Mouse (Mus musculus) CH12.LX (cell line): Measurements from ENCODE around the gene Clic4. TPM values are rescaled to one million over a fixed set of nuclear protein-coding genes. Genes with fewer than 3 reads are reported as not detected.

ENCODE experiments used
- DNase-seq: peaks from one replicate; pipeline ENCODE4 v3.0.0-alpha.2; 2013; ENCODE audit errors: extremely low read depth
- H3K27ac ChIP-seq: 2 replicates; pipeline ENCODE4 v1.5.1; 2012; ENCODE audit warnings: low read depth, mild to moderate bottlenecking, control low read depth, moderate library complexity; ENCODE audit not compliant: insufficient read depth
- H3K27me3 ChIP-seq: replicated peaks from 2 replicates; pipeline ENCODE3; 2012; ENCODE audit warnings: inconsistent platforms
- H3K36me3 ChIP-seq, 2 experiments: replicated peaks in 1 of 2; 2 replicates each; pipeline versions ENCODE3 to v1.6.1; 2012; ENCODE audit warnings: inconsistent platforms in 1 of 2, low read length in 1 of 2, mild to moderate bottlenecking in 1 of 2, mixed read lengths in 1 of 2, moderate library complexity in 1 of 2; ENCODE audit not compliant: control insufficient read depth in 1 of 2, insufficient read depth in 1 of 2
- H3K4me1 ChIP-seq, 2 experiments: 2 replicates each; pipeline ENCODE4 v1.6.1; 2012; ENCODE audit warnings: inconsistent platforms in 1 of 2, moderate library complexity in 1 of 2; ENCODE audit not compliant: insufficient read depth in 2 of 2, control insufficient read depth in 1 of 2
- H3K4me2 ChIP-seq: 2 replicates; pipeline ENCODE4 v1.6.1; 2012; ENCODE audit warnings: low read depth, mild to moderate bottlenecking, control low read depth; ENCODE audit not compliant: poor library complexity, insufficient read depth, severe bottlenecking
- H3K4me3 ChIP-seq, 3 experiments: fragments of 150-350 bp in 1 of 3; sonication (generic) in 1 of 3; replicated peaks in 1 of 3; 2 replicates each; pipeline versions ENCODE3 to v1.5.1; 2011 to 2012; ENCODE audit warnings: low read depth in 2 of 3, low read length in 2 of 3, mild to moderate bottlenecking in 2 of 3, moderate library complexity in 2 of 3, control low read depth in 1 of 3, improper control_type of control experiment in 1 of 3, inconsistent platforms in 1 of 3, mixed read lengths in 1 of 3; ENCODE audit not compliant: poor library complexity in 1 of 3
- H3K79me2 ChIP-seq: replicated peaks from 2 replicates; pipeline ENCODE4 v1.6.1; 2012; ENCODE audit warnings: mild to moderate bottlenecking, moderate library complexity; ENCODE audit not compliant: control insufficient read depth, poor library complexity, insufficient read depth, severe bottlenecking; ENCODE audit errors: extremely low read depth
- H3K9ac ChIP-seq: 2 replicates; pipeline ENCODE4 v1.6.1; 2012; ENCODE audit warnings: low read depth, mild to moderate bottlenecking, control low read depth, moderate library complexity; ENCODE audit not compliant: insufficient read depth
- H3K9me3 ChIP-seq: replicated peaks from 2 replicates; pipeline ENCODE3; 2012; ENCODE audit warnings: low read length, inconsistent platforms, mixed read lengths
- BHLHE40 ChIP-seq: IDR thresholded peaks from 2 replicates; pipeline ENCODE4 v1.6.1; 2011; ENCODE audit warnings: mild to moderate bottlenecking, low read depth, low read length, improper control_type of control experiment
- CHD2 ChIP-seq: IDR thresholded peaks from 2 replicates; pipeline ENCODE4 v1.6.1; 2011; ENCODE audit warnings: low read length, improper control_type of control experiment
- CTCF ChIP-seq, 2 experiments: IDR thresholded peaks in 1 of 2; conservative IDR thresholded peaks in 1 of 2; 2 replicates each; pipeline ENCODE4 v1.5.1; 2011 to 2012; ENCODE audit warnings: low read depth in 2 of 2, low read length in 2 of 2, improper control_type of control experiment in 1 of 2, inconsistent platforms in 1 of 2, mild to moderate bottlenecking in 1 of 2, moderate library complexity in 1 of 2
- E2F4 ChIP-seq: IDR thresholded peaks from 2 replicates; pipeline ENCODE4 v1.6.1; 2011; ENCODE audit warnings: low read depth, low read length, improper control_type of control experiment; ENCODE audit not compliant: insufficient replicate concordance
- EP300 ChIP-seq: IDR thresholded peaks from 2 replicates; pipeline ENCODE4 v1.6.1; 2011; ENCODE audit warnings: low read length, improper control_type of control experiment
- GABPA ChIP-seq: IDR thresholded peaks from 2 replicates; pipeline ENCODE4 v1.6.1; 2012; ENCODE audit warnings: low read depth, low read length, improper control_type of control experiment, inconsistent platforms; ENCODE audit not compliant: insufficient replicate concordance
- HCFC1 ChIP-seq: IDR thresholded peaks from 2 replicates; pipeline ENCODE4 v1.6.1; 2012; ENCODE audit warnings: low read depth, mild to moderate bottlenecking, inconsistent platforms, low read length, improper control_type of control experiment
- IRF4 ChIP-seq: IDR thresholded peaks from 2 replicates; pipeline ENCODE4 v1.6.1; 2014; ENCODE audit warnings: low read depth, mild to moderate bottlenecking, inconsistent platforms, low read length, improper control_type of control experiment
- JUN ChIP-seq: IDR thresholded peaks from 2 replicates; pipeline ENCODE4 v1.6.1; 2011; ENCODE audit warnings: low read depth, mild to moderate bottlenecking, low read length, improper control_type of control experiment, moderate library complexity; ENCODE audit not compliant: insufficient read depth
- MAX ChIP-seq: IDR thresholded peaks from 2 replicates; pipeline ENCODE4 v1.6.1; 2011; ENCODE audit warnings: low read length, improper control_type of control experiment
- MAZ ChIP-seq: IDR thresholded peaks from 2 replicates; pipeline ENCODE4 v1.6.1; 2012; ENCODE audit warnings: low read depth, mild to moderate bottlenecking, inconsistent platforms, low read length, improper control_type of control experiment, moderate library complexity
- MEF2A ChIP-seq: IDR thresholded peaks from 2 replicates; pipeline ENCODE4 v1.6.1; 2014; ENCODE audit warnings: low read depth, mild to moderate bottlenecking, inconsistent platforms, low read length, improper control_type of control experiment, borderline replicate concordance
- MXI1 ChIP-seq: IDR thresholded peaks from 2 replicates; pipeline ENCODE4 v1.6.1; 2011; ENCODE audit warnings: mild to moderate bottlenecking, low read depth, low read length, improper control_type of control experiment
- MYC ChIP-seq: IDR thresholded peaks from 2 replicates; pipeline ENCODE4 v1.6.1; 2011; ENCODE audit warnings: low read depth, mild to moderate bottlenecking, improper control_type of control experiment, low read length
- NELFE ChIP-seq: IDR thresholded peaks from 2 replicates; pipeline ENCODE4 v1.6.1; 2011; ENCODE audit warnings: low read depth, low read length, improper control_type of control experiment
- NRF1 ChIP-seq: IDR thresholded peaks from 2 replicates; pipeline ENCODE4 v1.6.1; 2014; ENCODE audit warnings: low read depth, mild to moderate bottlenecking, inconsistent platforms, low read length, improper control_type of control experiment, moderate library complexity
- PAX5 ChIP-seq: IDR thresholded peaks from 2 replicates; pipeline ENCODE4 v1.6.1; 2012; ENCODE audit warnings: low read length, inconsistent platforms, mixed read lengths
- SIN3A ChIP-seq: IDR thresholded peaks from 2 replicates; pipeline ENCODE4 v1.6.1; 2012; ENCODE audit warnings: low read length, improper control_type of control experiment, inconsistent platforms
- SMC3 ChIP-seq: IDR thresholded peaks from 2 replicates; pipeline ENCODE4 v1.6.1; 2011; ENCODE audit warnings: low read depth, low read length, improper control_type of control experiment
- TBP ChIP-seq: conservative IDR thresholded peaks from 2 replicates; pipeline ENCODE4 v1.6.1; 2011; ENCODE audit warnings: low read depth, low read length, improper control_type of control experiment
- USF2 ChIP-seq: conservative IDR thresholded peaks from 2 replicates; pipeline ENCODE4 v1.6.1; 2011; ENCODE audit warnings: low read depth, low read length, improper control_type of control experiment
- ZC3H11A ChIP-seq: IDR thresholded peaks from 2 replicates; pipeline ENCODE4 v1.6.1; 2012; ENCODE audit warnings: low read depth, mild to moderate bottlenecking, inconsistent platforms, low read length, improper control_type of control experiment
- dilution Hi-C: fragments of 300-500 bp; cut with MboI; formaldehyde crosslinking; loops from 2 replicates; pipeline ENCODE4 v1.14.3; 2020; ENCODE audit warnings: low sequenced_read_pairs; ENCODE audit not compliant: extremely low pct_unique_long_range_greater_than_20kb, extremely low pct_ligation_motif_present
- in situ Hi-C: fragments of 300-500 bp; cut with MboI; formaldehyde crosslinking; loops from 3 replicates; pipeline ENCODE4 v1.14.3; 2019; ENCODE audit warnings: low sequenced_read_pairs, low pct_ligation_motif_present, low pct_unique_long_range_greater_than_20kb, mixed read lengths
- polyA plus RNA-seq: library from polyadenylated mRNA; unstranded; fragments of >175 nt; gene quantifications from 2 replicates; pipeline ENCODE4 v1.2.1, GENCODE M21; 2012; ENCODE audit warnings: low read depth; ENCODE audit not compliant: insufficient read length
- total RNA-seq, 2 experiments: library from RNA; depleted of rRNA; stranded (reverse); fragments of 300-350 nt in 1 of 2; fragments of >200 nt in 1 of 2; gene quantifications; 2 replicates each; pipeline ENCODE4 v1.2.3; 2012 to 2014

Clic4 gene
- total and polyA plus RNA-seq, 3 experiments, result 154 to 214 (median 199) TPM

DNA sequence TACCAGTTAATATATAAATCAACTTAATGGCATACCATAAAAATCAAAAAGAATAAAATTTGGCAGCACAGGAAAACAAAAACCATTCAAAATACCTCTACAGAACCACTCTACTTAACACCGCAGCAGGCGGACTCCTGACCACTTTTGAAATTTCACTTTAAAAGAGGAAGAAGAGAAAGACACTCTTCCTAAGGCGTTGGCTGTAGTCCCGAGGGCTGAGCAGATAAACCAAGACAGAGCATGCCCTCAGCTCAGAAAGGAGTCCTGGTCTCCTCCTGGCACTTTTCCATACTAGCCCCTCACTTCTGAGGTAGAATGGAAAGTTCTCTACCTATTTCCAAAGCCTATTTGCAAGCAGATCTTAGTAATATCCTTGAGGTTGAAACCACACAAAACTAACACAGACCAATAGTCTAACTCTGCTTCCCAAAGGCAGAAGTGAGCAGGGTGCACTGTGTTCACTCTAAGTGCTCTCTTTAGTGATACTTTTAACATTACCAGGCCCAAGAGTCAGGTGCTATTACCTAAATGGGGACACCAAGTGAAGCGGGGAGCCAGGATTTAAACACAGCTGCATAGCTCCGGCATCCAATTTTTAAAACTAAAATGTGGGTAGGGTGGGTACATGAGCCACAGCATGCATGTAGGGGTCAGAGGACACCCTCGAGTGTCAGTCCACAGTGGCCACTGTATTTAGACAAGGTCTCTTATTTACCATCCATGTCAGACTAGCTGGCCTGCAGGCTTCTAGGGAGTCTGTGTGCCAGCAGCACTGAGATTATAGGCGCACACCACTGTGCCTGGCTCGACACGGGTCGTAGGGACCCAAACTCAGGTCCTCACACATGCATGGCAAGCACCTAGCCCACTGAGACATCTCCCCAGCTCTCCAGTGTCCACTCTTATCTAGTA lies 15.8 kb downstream of the Clic4 start:
- Histone ChIP-seq H3K4me2 (peak overlapping the region; percentile 50), H3K27me3 (no peaks in the 10 kb centered on the region), H3K4me1 (peaks cover 8 to 75% of the 10 kb centered on the region in 2 experiments), H3K79me2 (peaks cover 91% of the 10 kb centered on the region), H3K36me3 (peaks cover 37 to 75% of the 10 kb centered on the region in 2 experiments), H3K27ac (peak overlapping the region; percentile 54), H3K9ac (no peak overlapping the region; the same call in 1 of the 2 replicates), H3K9me3 (peaks cover 7% of the 10 kb centered on the region), H3K4me3 (no peak overlapping the region)
- TF ChIP-seq USF2 (no peak), NRF1 (no peak), ZC3H11A (no peak), MAX (no peak), JUN (no peak), MYC (no peak), HCFC1 (no peak), E2F4 (no peak), BHLHE40 (no peak), MEF2A (no peak), MAZ (no peak), SIN3A (no peak), MXI1 (no peak), CTCF (conservative IDR thresholded peaks at IDR 0.05 in 1 of 2, IDR thresholded peaks at IDR 0.05 in 1 of 2; ENCODE audit: low read depth in 2 of 2, low read length in 2 of 2) (no peak), NELFE (no peak)
- dilution Hi-C loops, result no loop called here
- in situ Hi-C loops, result no loop called here
- no peak for DNase-seq

DNA sequence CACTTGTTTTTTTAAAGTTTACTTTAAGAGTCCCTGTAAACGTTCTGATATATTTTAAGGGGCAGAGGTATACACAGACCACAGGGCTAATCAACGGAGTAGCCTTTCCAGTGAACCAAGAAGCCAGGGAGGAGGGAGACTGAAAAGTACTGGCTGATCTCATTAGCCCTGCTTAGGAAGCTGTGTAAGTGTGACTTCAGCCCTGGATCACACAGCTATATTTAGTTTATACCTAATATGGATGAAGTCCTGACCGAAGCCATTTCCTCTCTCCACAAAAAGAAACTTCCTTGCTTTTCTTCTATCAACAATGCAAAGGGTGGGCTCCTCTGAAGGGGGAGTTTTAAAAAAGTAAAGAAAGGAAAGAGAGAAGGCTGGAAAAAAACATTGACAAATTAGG lies 17.8 kb downstream of the Clic4 start:
- Histone ChIP-seq H3K4me2 (no peak overlapping the region), H3K27me3 (no peaks in the 10 kb centered on the region), H3K79me2 (peaks cover 92% of the 10 kb centered on the region), H3K4me1 (peaks cover 8 to 66% of the 10 kb centered on the region in 2 experiments), H3K36me3 (peaks cover 34 to 78% of the 10 kb centered on the region in 2 experiments), H3K9me3 (peaks cover 16% of the 10 kb centered on the region), H3K4me3 (no peak overlapping the region), H3K27ac (no peak overlapping the region), H3K9ac (no peak overlapping the region)
- no peak for DNase-seq
- TF ChIP-seq EP300 (no peak), TBP (no peak), HCFC1 (no peak), ZC3H11A (no peak), GABPA (no peak), SMC3 (no peak), E2F4 (no peak), IRF4 (no peak), JUN (no peak), MAZ (no peak), PAX5 (no peak), CHD2 (no peak), USF2 (no peak)
- dilution Hi-C loops, result no loop called here
- in situ Hi-C loops, result no loop called here
